Mouse (Mus musculus): ENCODE data around the gene Gm17416. TPM values are rescaled to one million over a fixed set of nuclear protein-coding genes. Genes with fewer than 3 reads are reported as not detected.

Gm17416 gene
- not detected in 2 replicates for polyA plus RNA-seq (2015; fragmentation: Nextera tagmentation; extraction: Ambion mirVana)

DNA sequence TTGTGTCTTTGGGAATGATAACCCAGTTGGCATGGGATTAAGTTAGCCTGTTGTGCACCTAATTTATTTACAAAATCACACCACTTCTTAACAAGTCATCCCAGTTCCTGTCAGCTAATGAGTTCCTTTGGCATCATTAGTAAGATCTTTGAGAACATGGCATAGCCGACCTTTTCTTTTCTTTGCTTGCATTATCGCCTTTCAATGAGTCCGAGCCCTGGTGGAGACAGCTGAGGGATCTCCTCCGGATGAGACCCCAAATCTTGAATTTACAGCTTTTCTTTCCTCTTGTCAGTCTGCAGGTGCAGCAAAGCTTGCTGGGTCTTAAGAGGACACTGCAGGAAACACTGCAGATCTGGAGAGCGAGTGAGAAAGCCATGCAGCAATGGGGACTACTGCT, at the start of gene Gm17416:
Gene Gm17416, plus strand, starts transcription at position 301 of the 400 bp plus-strand sequence.
- Histone ChIP-seq H3K4me2 (no peak within 1 kb of the TSS), H3K4me1 (no peaks in the 10 kb centered on the region), H3K27me3 (no peaks in the 10 kb centered on the region), H3K27ac (no peak within 1 kb of the TSS), H3K36me3 (no peaks in the 10 kb centered on the region), H3K9ac (no peak within 1 kb of the TSS), H3K9me3 (no peaks in the 10 kb centered on the region), H3K4me3 (no peak within 1 kb of the TSS)
- WGBS: 80% methylated on average over 5 of the region's 5 CpGs
- ATAC-seq (ENCODE audit: borderline replicate concordance, extremely low read depth, low FRiP score, low TSS enrichment): no peak

DNA sequence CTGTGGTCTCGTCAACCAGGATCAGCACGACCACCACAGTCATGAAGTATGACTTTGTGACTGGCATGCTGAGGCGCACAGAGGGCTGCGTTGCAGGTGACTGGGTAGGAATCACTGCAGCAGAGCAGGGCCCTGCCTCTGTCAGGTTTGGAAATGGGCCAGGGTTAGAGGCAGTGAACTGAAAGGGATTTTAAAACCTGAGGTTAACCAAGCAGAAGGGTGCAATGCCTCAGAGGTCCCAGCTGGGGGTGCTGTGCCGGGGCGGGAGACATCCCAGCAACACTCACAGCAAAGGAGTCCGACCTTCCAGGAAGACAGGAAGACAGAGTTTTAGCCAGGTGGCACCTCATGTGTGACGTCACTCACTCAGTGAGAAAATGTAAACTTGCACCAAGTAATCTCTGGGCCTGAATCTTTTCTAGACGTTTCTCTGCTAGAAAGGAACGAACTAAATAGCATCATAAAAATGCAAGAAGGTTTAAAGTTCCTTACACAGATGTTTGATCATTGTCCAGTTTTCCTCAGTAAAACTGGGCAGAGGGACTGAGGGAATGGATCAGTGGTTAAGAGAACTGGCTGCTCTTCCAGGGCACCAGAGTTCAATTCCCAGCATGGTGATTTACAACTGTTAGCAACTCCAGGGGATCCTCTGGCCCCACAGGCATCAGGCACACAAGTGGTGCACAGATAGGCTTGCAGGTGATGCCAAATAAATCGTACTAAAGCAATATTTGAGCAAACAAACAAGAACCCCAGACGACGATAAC, 29.0 kb upstream of the Gm17416 start, which contains the start of gene Defb29:
Gene Defb29, minus strand, starts transcription at position 155 of the 767 bp plus-strand sequence.
- no peak within 1 kb of the TSS for H3K4me3 ChIP-seq
- H3K4me1 ChIP-seq: no peaks in the 10 kb centered on the region
- no peaks in the 10 kb centered on the region for H3K27me3 ChIP-seq
- no peak within 1 kb of the TSS for H3K27ac ChIP-seq
- no peaks in the 10 kb centered on the region for H3K9me3 ChIP-seq
- H3K4me2 ChIP-seq: no peak within 1 kb of the TSS
- no peak for ATAC-seq (ENCODE audit: borderline replicate concordance, extremely low read depth, low FRiP score, low TSS enrichment)
- no peak within 1 kb of the TSS for H3K9ac ChIP-seq
- whole genome bisulfite sequencing: 49% methylated on average over 13 of the region's 13 CpGs
- H3K36me3 ChIP-seq: no peaks in the 10 kb centered on the region

DNA sequence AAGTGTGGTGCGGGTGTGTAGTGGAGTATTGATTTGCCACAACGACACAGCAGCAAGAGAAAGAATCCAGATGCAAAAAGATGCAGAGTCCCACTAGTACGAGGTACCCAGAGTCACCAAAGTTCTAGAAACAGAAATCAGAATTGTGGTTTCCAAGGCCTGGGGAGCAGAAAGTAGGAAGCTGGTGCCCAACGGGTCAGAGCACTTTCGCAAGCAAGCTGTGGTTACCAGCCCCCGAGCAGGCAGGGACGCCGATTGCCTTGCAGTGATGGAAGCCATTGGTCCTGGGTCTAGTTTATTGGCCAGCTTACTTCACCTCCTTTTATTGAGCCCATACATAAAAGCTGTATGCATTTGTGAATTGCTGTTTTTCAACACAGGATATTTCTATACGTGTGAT, 27.2 kb upstream of the Gm17416 start:
- ATAC-seq (ENCODE audit: borderline replicate concordance, extremely low read depth, low FRiP score, low TSS enrichment): no peak
- WGBS: 79% methylated on average over 9 of the region's 9 CpGs
- H3K4me1 ChIP-seq: no peaks in the 10 kb centered on the region
- H3K9me3 ChIP-seq: no peaks in the 10 kb centered on the region
- H3K36me3 ChIP-seq: no peaks in the 10 kb centered on the region
- H3K27ac ChIP-seq: no peak overlapping the region
- no peak overlapping the region for H3K9ac ChIP-seq
- H3K27me3 ChIP-seq: no peaks in the 10 kb centered on the region
- no peak overlapping the region for H3K4me2 ChIP-seq
- no peak overlapping the region for H3K4me3 ChIP-seq

- Histone ChIP-seq H3K4me1 (no peaks in the 10 kb centered on the region), H3K27me3 (no peaks in the 10 kb centered on the region), H3K4me3 (no peak overlapping the region), H3K27ac (no peak overlapping the region), H3K9ac (no peak overlapping the region), H3K9me3 (no peaks in the 10 kb centered on the region), H3K4me2 (no peak overlapping the region), H3K36me3 (no peaks in the 10 kb centered on the region)
- ATAC-seq (ENCODE audit: borderline replicate concordance, extremely low read depth, low FRiP score, low TSS enrichment): no peak
- WGBS: 70% methylated on average over 2 of the region's 2 CpGs
Measured at GRCm38 (mm10) chr2:152542897-152543296, 26.2 kb upstream of the Gm17416 start.

DNA sequence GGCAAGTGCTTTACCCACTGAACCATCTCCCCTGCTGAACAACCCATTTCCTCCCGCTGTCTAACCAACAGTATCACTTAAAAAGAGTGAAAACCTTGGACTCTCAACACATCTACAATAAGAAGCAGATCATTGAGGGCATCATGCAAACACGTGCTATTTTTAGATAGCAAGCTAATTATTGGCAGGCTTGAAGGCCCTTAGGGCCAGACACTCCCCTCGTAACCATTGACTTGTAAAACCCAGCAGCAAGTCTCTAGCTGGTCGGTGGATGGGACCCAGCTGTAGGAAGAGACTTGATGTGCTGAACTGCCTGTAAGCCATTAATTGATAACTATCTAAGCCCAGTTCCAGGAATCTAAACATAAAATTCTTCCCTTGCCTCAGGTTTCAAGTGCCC, 25.7 kb upstream of the Gm17416 start:
- Histone ChIP-seq H3K4me1 (no peaks in the 10 kb centered on the region), H3K9me3 (no peaks in the 10 kb centered on the region), H3K27ac (no peak overlapping the region), H3K36me3 (no peaks in the 10 kb centered on the region), H3K4me3 (no peak overlapping the region), H3K4me2 (no peak overlapping the region), H3K9ac (no peak overlapping the region), H3K27me3 (no peaks in the 10 kb centered on the region)
- WGBS: 57% methylated on average over 4 of the region's 4 CpGs
- no peak for ATAC-seq (ENCODE audit: borderline replicate concordance, extremely low read depth, low FRiP score, low TSS enrichment)

- Histone ChIP-seq H3K9ac (no peak overlapping the region), H3K4me2 (no peak overlapping the region), H3K27ac (no peak overlapping the region), H3K27me3 (no peaks in the 10 kb centered on the region), H3K4me1 (no peaks in the 10 kb centered on the region), H3K4me3 (no peak overlapping the region), H3K36me3 (no peaks in the 10 kb centered on the region), H3K9me3 (no peaks in the 10 kb centered on the region)
- ATAC-seq (ENCODE audit: borderline replicate concordance, extremely low read depth, low FRiP score, low TSS enrichment): no peak
- 15% methylated on average over 4 of the region's 4 CpGs for WGBS
Measured at GRCm38 (mm10) chr2:152544691-152545090, 24.4 kb upstream of the Gm17416 start.

DNA sequence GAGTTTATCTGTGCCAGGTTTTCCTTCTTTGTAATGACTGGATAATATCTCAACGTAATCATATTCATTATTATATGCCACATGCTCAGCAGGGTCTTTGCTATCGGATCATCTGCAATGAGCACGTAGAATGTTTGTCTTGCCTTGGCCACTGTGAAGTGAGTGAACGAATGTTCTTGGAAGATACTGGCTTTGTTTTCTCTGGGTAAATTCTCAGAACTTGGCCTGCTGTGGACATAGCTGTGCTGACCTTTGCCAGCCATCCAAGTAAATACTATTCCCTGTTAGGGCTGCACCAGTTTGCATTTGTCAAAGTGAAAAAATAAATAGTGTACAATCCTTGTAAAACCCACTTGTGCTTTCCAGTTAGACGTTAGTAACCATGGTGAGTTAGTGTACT, 21.0 kb upstream of the Gm17416 start:
- no peak overlapping the region for H3K4me3 ChIP-seq
- WGBS: 52% methylated on average over 5 of the region's 5 CpGs
- no peak overlapping the region for H3K9ac ChIP-seq
- no peak overlapping the region for H3K27ac ChIP-seq
- ATAC-seq (ENCODE audit: borderline replicate concordance, extremely low read depth, low FRiP score, low TSS enrichment): no peak
- no peaks in the 10 kb centered on the region for H3K36me3 ChIP-seq
- no peak overlapping the region for H3K4me2 ChIP-seq
- no peaks in the 10 kb centered on the region for H3K4me1 ChIP-seq
- H3K27me3 ChIP-seq: no peaks in the 10 kb centered on the region
- H3K9me3 ChIP-seq: no peaks in the 10 kb centered on the region

- 10% methylated on average over 16 of the region's 16 CpGs for WGBS
- Histone ChIP-seq H3K36me3 (no peaks in the 10 kb centered on the region), H3K4me1 (0 out of 2 replicates have a peak, but pooled peaks cover 3% of the 10 kb centered on the region), H3K9ac (no peak overlapping the region), H3K9me3 (no peaks in the 10 kb centered on the region), H3K27ac (no peak overlapping the region), H3K4me3 (no peak overlapping the region), H3K4me2 (peak overlapping the region; percentile 34), H3K27me3 (no peaks in the 10 kb centered on the region)
- ATAC-seq (ENCODE audit: borderline replicate concordance, extremely low read depth, low FRiP score, low TSS enrichment): no peak
Measured at GRCm38 (mm10) chr2:152553774-152554423, 15.2 kb upstream of the Gm17416 start.

DNA sequence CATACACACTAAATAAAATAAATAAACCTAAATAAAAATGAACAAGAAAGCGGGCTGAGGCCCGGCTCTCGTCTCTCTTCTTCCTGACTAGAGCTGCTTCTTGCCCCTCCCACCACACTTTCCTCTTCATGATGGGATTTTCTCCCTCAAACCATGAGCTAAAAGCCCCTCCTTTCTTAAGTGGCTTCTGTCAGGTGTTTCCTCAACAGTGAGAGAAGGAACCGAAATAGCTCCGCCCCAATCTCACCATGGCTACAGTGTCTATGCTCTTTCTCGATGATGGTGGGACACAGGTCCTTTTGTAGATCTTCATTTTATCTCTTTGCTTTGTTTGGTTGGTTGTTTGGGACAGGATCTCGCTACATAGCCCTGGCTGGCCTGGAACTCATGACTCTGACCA, 12.5 kb upstream of the Gm17416 start:
- H3K27me3 ChIP-seq: no peaks in the 10 kb centered on the region
- H3K9ac ChIP-seq: no peak overlapping the region
- H3K4me2 ChIP-seq: no peak overlapping the region
- H3K4me1 ChIP-seq: 0 out of 2 replicates have a peak, but pooled peaks cover 3% of the 10 kb centered on the region
- no peak for ATAC-seq (ENCODE audit: borderline replicate concordance, extremely low read depth, low FRiP score, low TSS enrichment)
- H3K9me3 ChIP-seq: no peaks in the 10 kb centered on the region
- H3K4me3 ChIP-seq: no peak overlapping the region
- H3K36me3 ChIP-seq: no peaks in the 10 kb centered on the region
- H3K27ac ChIP-seq: no peak overlapping the region
- WGBS: 76% methylated on average over 7 of the region's 7 CpGs

DNA sequence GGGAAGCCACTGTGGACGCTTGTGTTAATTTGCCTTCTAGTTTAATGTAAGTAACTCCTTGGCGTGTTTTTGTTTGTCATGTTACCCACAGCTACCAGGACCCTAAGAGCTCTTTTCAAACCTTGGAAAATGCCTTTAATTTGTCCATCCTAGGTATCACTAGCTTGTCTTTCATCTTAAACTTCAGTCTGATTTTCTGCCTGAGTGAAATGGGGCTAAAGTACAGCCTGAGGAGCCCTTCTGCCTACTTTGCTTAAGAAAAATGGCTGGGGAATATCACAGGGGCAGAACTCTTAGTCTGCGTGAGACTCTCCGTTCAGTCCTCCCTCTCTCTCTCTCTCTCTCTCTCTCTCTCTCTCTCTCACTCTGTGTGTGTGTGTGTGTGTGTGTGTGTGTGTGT, 743 bp downstream of the Gm17416 start:
- H3K4me2 ChIP-seq: no peak overlapping the region
- no peak for ATAC-seq (ENCODE audit: borderline replicate concordance, extremely low read depth, low FRiP score, low TSS enrichment)
- H3K9ac ChIP-seq: no peak overlapping the region
- no peak overlapping the region for H3K27ac ChIP-seq
- no peaks in the 10 kb centered on the region for H3K27me3 ChIP-seq
- H3K4me3 ChIP-seq: no peak overlapping the region
- H3K36me3 ChIP-seq: no peaks in the 10 kb centered on the region
- H3K9me3 ChIP-seq: no peaks in the 10 kb centered on the region
- 68% methylated on average over 4 of the region's 4 CpGs for WGBS
- no peaks in the 10 kb centered on the region for H3K4me1 ChIP-seq

- no peak overlapping the region for H3K4me2 ChIP-seq
- no peak overlapping the region for H3K4me3 ChIP-seq
- H3K36me3 ChIP-seq: no peaks in the 10 kb centered on the region
- no peak for ATAC-seq (ENCODE audit: borderline replicate concordance, extremely low read depth, low FRiP score, low TSS enrichment)
- no peaks in the 10 kb centered on the region for H3K27me3 ChIP-seq
- H3K9me3 ChIP-seq: no peaks in the 10 kb centered on the region
- no peaks in the 10 kb centered on the region for H3K4me1 ChIP-seq
- H3K9ac ChIP-seq: no peak overlapping the region
- WGBS: 56% methylated on average over 5 of the region's 6 CpGs
- H3K27ac ChIP-seq: no peak overlapping the region
Measured at GRCm38 (mm10) chr2:152570313-152570712, 1.2 kb downstream of the Gm17416 start.

- Histone ChIP-seq H3K4me3 (no peak within 1 kb of the TSS), H3K27ac (no peak within 1 kb of the TSS), H3K9ac (no peak within 1 kb of the TSS), H3K4me2 (no peak within 1 kb of the TSS), H3K9me3 (no peaks in the 10 kb centered on the region), H3K27me3 (no peaks in the 10 kb centered on the region), H3K36me3 (no peaks in the 10 kb centered on the region), H3K4me1 (no peaks in the 10 kb centered on the region)
- 59% methylated on average over 11 of the region's 11 CpGs for WGBS
- ATAC-seq (ENCODE audit: borderline replicate concordance, extremely low read depth, low FRiP score, low TSS enrichment): no peak
Measured at GRCm38 (mm10) chr2:152572114-152572794, 3.1 kb downstream of the Gm17416 start, which contains the start of gene Defb21. Gene Defb21 (plus strand): TSS chr2:152572744.

Data from lung, embryonic 15.5 days (tissue).